Mouse (Mus musculus) heart, adult 2 months (tissue): ENCODE results near the gene Ncstn.

Source experiments
- CTCF ChIP-seq: fragments of 200-600 bp; IDR thresholded peaks from 2 replicates; pipeline ENCODE4 v1.8.1; 2022; ENCODE audit warnings: antibody characterized with exemption, mild to moderate bottlenecking, moderate library complexity
- EP300 ChIP-seq: fragments of 200-500 bp; IDR thresholded peaks from 2 replicates; pipeline ENCODE4 v1.6.1; 2011; ENCODE audit warnings: low read depth, low read length, control low read depth; ENCODE audit not compliant: insufficient read depth
- POLR2A ChIP-seq: fragments of 200-500 bp; IDR thresholded peaks from 2 replicates; pipeline ENCODE4 v1.6.1; 2011; ENCODE audit warnings: mild to moderate bottlenecking, low read depth, low read length, control low read depth; ENCODE audit not compliant: insufficient read depth

DNA sequence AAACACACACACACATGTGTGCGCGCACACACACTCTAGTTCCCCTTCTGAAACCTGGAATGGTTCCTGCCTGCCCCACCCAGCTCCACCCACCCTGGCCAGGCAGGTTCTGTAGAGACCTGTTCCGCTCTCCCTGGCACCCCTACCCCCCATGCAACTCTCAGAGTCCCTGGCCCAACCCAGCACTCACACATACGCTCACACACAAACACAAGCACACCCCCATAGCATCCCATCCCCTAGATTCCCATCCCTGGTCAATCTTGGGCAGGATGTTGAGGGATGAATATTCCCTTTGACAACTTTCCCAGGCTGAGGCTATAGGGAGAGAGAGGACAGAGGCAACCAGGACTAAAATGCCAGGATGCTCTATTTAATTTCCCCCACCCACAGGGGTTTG is 63.3 kb downstream of the Ncstn start:
- TF ChIP-seq CTCF (no peak), EP300 (no peak), POLR2A (no peak)
